Mouse (Mus musculus): ENCODE data around the gene Prl7b1. TPM values are rescaled to one million over a fixed set of nuclear protein-coding genes. Genes with fewer than 3 reads are reported as not detected.

Prl7b1 gene
- total and polyA plus RNA-seq, 3 experiments: not detected

GRCm38 (mm10) chr13:27582071-27582470, 28.3 kb downstream of the Prl7b1 start, which contains the start of gene Prl8a1:
TSS of gene Prl8a1 (minus strand) at chr13:27582171.
- Histone ChIP-seq H3K36me3 (ENCODE audit: control insufficient read depth in 1 of 2, insufficient read depth in 2 of 2, low read length in 2 of 2) (no peaks in the 10 kb centered on the region), H3K9me3 (replicated peaks; ENCODE audit: insufficient read depth, low read length) (no peaks in the 10 kb centered on the region), H3K4me1 (ENCODE audit: control insufficient read depth in 1 of 2, insufficient read depth in 2 of 2, low read length in 2 of 2) (no peaks in the 10 kb centered on the region), H3K4me3 (ENCODE audit: control insufficient read depth in 1 of 2, insufficient read depth in 1 of 2, low read depth in 2 of 2, low read length in 2 of 2) (no peak within 1 kb of the TSS), H3K27ac (ENCODE audit: control insufficient read depth, low read depth, low read length) (no peak within 1 kb of the TSS), H3K79me2 (ENCODE audit: control insufficient read depth, insufficient read depth, low read length, poor library complexity) (no peaks in the 10 kb centered on the region), H3K27me3 (ENCODE audit: control insufficient read depth in 1 of 2, insufficient read depth in 2 of 2, low read length in 2 of 2) (no peaks in the 10 kb centered on the region), H3K9ac (ENCODE audit: control insufficient read depth, low read depth, low read length, poor library complexity, severe bottlenecking) (no peak within 1 kb of the TSS)
- TF ChIP-seq SIN3A (IDR thresholded peaks at IDR 0.05; ENCODE audit: low read length) (no peak), ZC3H11A (IDR thresholded peaks at IDR 0.05; ENCODE audit: low read depth, low read length) (no peak)
- no peak for DNase-seq (ENCODE audit: low read depth, low spot score)

GRCm38 (mm10) chr13:27564506-27564905, 45.9 kb downstream of the Prl7b1 start, which contains the start of gene Prl8a9:
TSS of gene Prl8a9 (minus strand) at chr13:27564606.
- no peak within 1 kb of the TSS for H3K9ac ChIP-seq (ENCODE audit: control insufficient read depth, low read depth, low read length, poor library complexity, severe bottlenecking)
- DNase-seq (ENCODE audit: low read depth, low spot score): no peak
- no peaks in the 10 kb centered on the region for H3K9me3 ChIP-seq (replicated peaks; ENCODE audit: insufficient read depth, low read length)
- no peak within 1 kb of the TSS for H3K27ac ChIP-seq (ENCODE audit: control insufficient read depth, low read depth, low read length)
- H3K4me1 ChIP-seq (ENCODE audit: control insufficient read depth in 1 of 2, insufficient read depth in 2 of 2, low read length in 2 of 2): no peaks in the 10 kb centered on the region
- H3K4me3 ChIP-seq (ENCODE audit: control insufficient read depth in 1 of 2, insufficient read depth in 1 of 2, low read depth in 2 of 2, low read length in 2 of 2): no peak within 1 kb of the TSS
- no peaks in the 10 kb centered on the region for H3K79me2 ChIP-seq (ENCODE audit: control insufficient read depth, insufficient read depth, low read length, poor library complexity)
- no peaks in the 10 kb centered on the region for H3K27me3 ChIP-seq (ENCODE audit: control insufficient read depth in 1 of 2, insufficient read depth in 2 of 2, low read length in 2 of 2)
- H3K36me3 ChIP-seq (ENCODE audit: control insufficient read depth in 1 of 2, insufficient read depth in 2 of 2, low read length in 2 of 2): no peaks in the 10 kb centered on the region
- TF ChIP-seq SMC3 (IDR thresholded peaks at IDR 0.05; ENCODE audit: low read depth, low read length) (no peak), POLR2AphosphoS5 (IDR thresholded peaks at IDR 0.05; ENCODE audit: borderline replicate concordance, low read depth, low read length) (no peak), JUND (IDR thresholded peaks at IDR 0.05; ENCODE audit: low read depth, low read length) (no peak), KAT2A (conservative IDR thresholded peaks at IDR 0.05; ENCODE audit: low read depth, low read length) (no peak), SIN3A (IDR thresholded peaks at IDR 0.05; ENCODE audit: low read length) (no peak), ETS1 (IDR thresholded peaks at IDR 0.05; ENCODE audit: low read depth, low read length) (no peak), USF1 (IDR thresholded peaks at IDR 0.05; ENCODE audit: low read depth, low read length) (no peak), MYC (IDR thresholded peaks at IDR 0.05; ENCODE audit: low read depth, low read length) (no peak), RCOR1 (IDR thresholded peaks at IDR 0.05; ENCODE audit: low read depth, low read length) (no peak), CHD2 (IDR thresholded peaks at IDR 0.05; ENCODE audit: low read length) (no peak), MAFK (IDR thresholded peaks at IDR 0.05; ENCODE audit: borderline replicate concordance, low read depth, low read length) (no peak), GATA1 (IDR thresholded peaks at IDR 0.05; ENCODE audit: low read depth, low read length) (no peak)

- no peak overlapping the region for H3K27ac ChIP-seq (ENCODE audit: control insufficient read depth, low read depth, low read length)
- no peak overlapping the region for H3K4me3 ChIP-seq (ENCODE audit: control insufficient read depth in 1 of 2, insufficient read depth in 1 of 2, low read depth in 2 of 2, low read length in 2 of 2)
- no peak overlapping the region for H3K9ac ChIP-seq (ENCODE audit: control insufficient read depth, low read depth, low read length, poor library complexity, severe bottlenecking)
- TF ChIP-seq RAD21 (IDR thresholded peaks at IDR 0.05; ENCODE audit: low read depth, low read length) (no peak), UBTF (IDR thresholded peaks at IDR 0.05; ENCODE audit: borderline replicate concordance, insufficient read depth, low read depth, low read length) (no peak), SIN3A (IDR thresholded peaks at IDR 0.05; ENCODE audit: low read length) (no peak), POLR2A (IDR thresholded peaks at IDR 0.05; ENCODE audit: control insufficient read depth in 1 of 2, insufficient read depth in 1 of 2, low read depth in 1 of 2, low read length in 2 of 2, poor library complexity in 1 of 2) (no peak), MAZ (IDR thresholded peaks at IDR 0.05; ENCODE audit: low read depth, low read length) (no peak)
- no peak for DNase-seq (ENCODE audit: low read depth, low spot score)
- no peaks in the 10 kb centered on the region for H3K4me1 ChIP-seq (ENCODE audit: control insufficient read depth in 1 of 2, insufficient read depth in 2 of 2, low read length in 2 of 2)
- H3K79me2 ChIP-seq (ENCODE audit: control insufficient read depth, insufficient read depth, low read length, poor library complexity): no peaks in the 10 kb centered on the region
- no peaks in the 10 kb centered on the region for H3K36me3 ChIP-seq (ENCODE audit: control insufficient read depth in 1 of 2, insufficient read depth in 2 of 2, low read length in 2 of 2)
- no peaks in the 10 kb centered on the region; a peak in 1 of 4 replicates for H3K27me3 ChIP-seq (ENCODE audit: control insufficient read depth in 1 of 2, insufficient read depth in 2 of 2, low read length in 2 of 2)
- H3K9me3 ChIP-seq (replicated peaks; ENCODE audit: insufficient read depth, low read length): no peaks in the 10 kb centered on the region
Measured at GRCm38 (mm10) chr13:27553336-27553735, 57.0 kb downstream of the Prl7b1 start.
